Mouse (Mus musculus) ES-E14 (cell line): ENCODE results near the gene Itga3.

Experiments used
- CHD2 ChIP-seq: IDR thresholded peaks from 2 replicates; pipeline ENCODE4 v1.6.1; 2014; ENCODE audit warnings: mild to moderate bottlenecking, low read depth, low read length, inconsistent platforms
- HCFC1 ChIP-seq: IDR thresholded peaks from 2 replicates; pipeline ENCODE4 v1.6.1; 2012; ENCODE audit warnings: low read length, inconsistent platforms, borderline replicate concordance; ENCODE audit not compliant: insufficient read depth
- MAFK ChIP-seq: IDR thresholded peaks from 2 replicates; pipeline ENCODE4 v1.6.1; 2014; ENCODE audit warnings: mild to moderate bottlenecking, low read depth, low read length, inconsistent platforms; ENCODE audit not compliant: insufficient read depth
- ZNF384 ChIP-seq: IDR thresholded peaks from 2 replicates; pipeline ENCODE4 v1.6.1; 2012; ENCODE audit warnings: low read depth, low read length, inconsistent platforms

- no peak for TF ChIP-seq ZNF384
- no peak for TF ChIP-seq HCFC1
- no peak for TF ChIP-seq CHD2
- TF ChIP-seq MAFK, result no peak
Measured at GRCm38 (mm10) chr11:95104266-95104665, 27.7 kb upstream of the Itga3 start.
